Mouse (Mus musculus) adrenal gland, postnatal 10 days (tissue): ENCODE measurements at regions not wholly inside any gene's neighbourhood (a gene's known extent, or its start where the extent isn't known, plus 50 kb on each side); places are given as distances from the start of the nearest gene placed in this dataset.
"Not testable (repeated sequence)": the region's sequence is repeated elsewhere in the genome, so short reads cannot be mapped to it uniquely, and the experiment has no call there.

Experiments used
- DNase-seq: peaks from one replicate; pipeline ENCODE4 v3.0.0; 2021; ENCODE audit warnings: mixed read lengths

DNA sequence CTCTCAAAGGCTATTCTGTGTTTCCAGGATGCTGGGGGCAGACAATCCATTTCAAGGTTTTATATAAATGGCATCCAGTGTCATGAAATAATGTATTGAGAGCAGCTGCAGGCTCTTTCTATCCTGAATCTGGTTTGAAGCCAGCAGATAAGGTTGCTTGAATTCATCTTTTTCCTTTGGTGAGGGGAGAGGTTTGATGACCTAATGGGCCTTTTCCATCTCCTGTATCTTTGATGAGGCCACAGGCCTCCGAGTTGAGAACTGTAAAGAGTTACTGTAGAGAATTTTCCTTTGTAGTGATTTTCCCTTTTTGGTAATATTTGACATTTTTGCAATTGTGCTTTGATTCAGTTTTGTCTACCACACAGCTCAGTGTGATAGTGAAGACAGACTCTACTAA lies 458.8 kb upstream of the 1700008P02Rik start:
- DNase-seq, result no peak

DNA sequence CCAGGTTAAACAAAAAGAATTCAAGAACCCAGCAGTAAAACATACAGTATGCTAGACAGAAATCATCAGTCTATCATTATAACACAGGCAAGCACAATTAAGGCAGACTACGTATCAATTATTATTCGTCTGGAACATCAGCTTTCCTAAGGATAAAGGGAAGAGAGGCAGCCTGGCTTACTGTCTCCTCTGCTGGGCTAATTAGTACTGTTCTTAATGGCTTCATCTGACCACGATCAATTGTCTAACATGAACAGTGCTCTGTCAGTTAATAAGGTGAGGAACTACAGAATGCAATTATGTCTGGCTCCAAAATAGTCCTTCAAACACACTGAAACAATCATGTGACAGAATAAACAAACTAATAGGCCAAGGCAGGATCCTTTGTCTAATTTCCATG lies 456.6 kb upstream of the 1700008P02Rik start:
- DNase-seq, result no peak

DNA sequence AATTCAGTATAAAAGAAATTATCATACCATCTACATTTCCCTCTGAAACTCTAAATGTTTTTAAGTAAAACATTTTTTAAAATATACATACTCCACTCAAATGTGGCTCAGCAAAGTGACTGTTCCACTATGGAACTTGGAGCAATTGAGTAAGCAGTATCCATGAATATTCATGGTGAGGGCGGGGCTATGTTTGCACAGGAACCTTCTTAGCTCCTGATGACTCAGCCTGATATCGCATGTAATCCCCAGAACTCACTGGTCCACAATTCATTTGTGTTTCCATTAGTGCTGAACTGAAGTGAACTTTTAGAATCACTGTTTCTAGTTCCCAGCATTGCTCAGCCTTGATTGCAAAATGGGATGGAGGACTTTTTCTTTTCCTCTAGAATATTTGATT lies 454.2 kb upstream of the 1700008P02Rik start:
- no peak for DNase-seq

GRCm38 (mm10) chr3:7041372-7042057 lies 421.3 kb upstream of the 1700008P02Rik start:
- no peak for DNase-seq

- DNase-seq, result no peak
Measured at GRCm38 (mm10) chr3:7035833-7036232, 415.6 kb upstream of the 1700008P02Rik start.

DNA sequence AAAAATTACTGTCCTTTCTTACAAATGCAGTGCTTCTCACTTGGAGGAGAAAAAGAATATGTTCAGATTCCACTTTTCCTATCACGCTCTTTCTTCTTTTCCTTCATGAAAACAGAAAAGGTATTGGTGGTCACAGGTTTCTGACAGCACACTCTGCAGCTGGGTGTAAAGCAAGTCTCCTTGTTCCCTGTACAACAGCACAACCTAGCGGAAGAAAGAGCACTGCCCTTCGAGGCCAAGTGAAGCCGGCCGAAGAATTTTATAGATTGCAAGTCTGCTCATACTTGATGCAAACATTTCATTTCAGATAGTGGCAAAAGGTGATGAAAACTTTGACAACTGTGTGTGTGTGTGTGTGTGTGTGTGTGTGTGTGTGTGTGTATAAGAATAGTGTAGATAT lies 407.6 kb upstream of the 1700008P02Rik start:
- DNase-seq, result peak; percentile 61

DNA sequence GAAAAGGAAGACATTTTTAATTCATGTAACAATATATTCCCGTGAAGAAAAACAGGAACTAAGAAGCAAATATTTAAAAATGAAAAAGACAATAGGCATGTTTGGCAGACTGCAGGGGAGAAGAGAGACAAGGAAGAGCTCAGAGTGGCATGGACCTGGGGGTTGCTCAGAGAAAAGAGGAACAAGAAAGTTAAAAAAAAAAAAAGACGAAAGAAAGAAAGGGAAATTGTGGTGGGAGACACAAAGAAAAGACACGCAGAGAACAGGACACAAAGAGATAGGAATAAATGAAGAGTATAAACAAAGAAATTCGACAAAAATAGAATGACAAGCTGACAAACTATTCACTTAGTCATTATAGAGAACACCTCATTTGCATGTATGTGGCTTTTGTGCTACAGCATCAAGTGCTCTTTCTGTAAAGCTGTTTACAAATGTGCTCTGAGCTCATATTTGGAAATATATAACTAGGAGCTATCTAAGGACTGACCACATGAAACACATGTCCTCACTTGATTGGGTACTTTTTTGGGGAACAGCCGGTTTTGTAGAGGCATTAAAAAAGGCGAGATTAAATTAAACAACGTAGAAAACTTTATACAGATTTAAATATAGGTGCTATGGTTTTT lies 394.2 kb upstream of the 1700008P02Rik start:
- no peak for DNase-seq

- DNase-seq, result no peak
Measured at GRCm38 (mm10) chr3:7013516-7013915, 393.3 kb upstream of the 1700008P02Rik start.

DNA sequence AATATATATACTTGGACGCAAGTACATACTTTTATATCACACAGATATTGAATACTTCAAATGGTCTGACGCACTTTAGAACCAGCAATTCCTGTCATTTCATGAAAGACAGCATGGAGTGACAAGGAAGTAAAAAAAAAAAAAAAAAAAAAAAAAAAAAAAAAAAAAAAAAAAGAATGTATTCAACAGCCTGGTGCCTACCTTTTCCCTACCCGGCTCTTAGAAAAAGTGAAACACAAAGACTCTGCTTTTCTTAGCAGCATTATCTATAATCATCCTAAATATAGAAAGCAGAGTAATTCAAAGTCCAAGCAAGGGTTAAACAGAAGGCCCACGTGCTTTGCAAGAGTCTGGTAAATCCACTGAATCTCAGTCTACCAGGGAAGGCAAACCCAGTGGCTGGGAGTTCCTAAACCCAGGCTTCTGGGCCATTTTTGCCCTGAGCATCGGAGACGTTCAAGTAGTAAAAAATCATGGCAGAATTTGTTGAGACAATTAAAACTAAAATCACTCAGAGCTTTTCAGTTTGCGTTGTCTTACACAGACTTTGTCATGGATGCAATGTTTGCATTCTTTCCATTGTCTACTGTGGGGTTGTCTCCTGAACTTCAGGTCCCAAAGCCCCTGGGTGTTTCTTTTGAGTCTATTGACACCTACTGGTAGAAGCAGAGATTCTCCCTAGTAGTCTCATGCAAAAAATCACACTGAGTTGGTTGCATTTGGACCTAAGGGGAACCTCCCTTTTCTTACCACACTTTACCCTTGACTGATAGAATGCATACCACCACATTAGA lies 390.2 kb upstream of the 1700008P02Rik start:
- DNase-seq, result no peak

- DNase-seq, result no peak
Measured at GRCm38 (mm10) chr3:7008671-7009217, 388.5 kb upstream of the 1700008P02Rik start.

GRCm38 (mm10) chr3:7007811-7008359 lies 387.6 kb upstream of the 1700008P02Rik start:
- DNase-seq, result no peak

- DNase-seq, result not testable (repeated sequence)
Measured at GRCm38 (mm10) chr3:6991735-6992134, 371.5 kb upstream of the 1700008P02Rik start.

DNA sequence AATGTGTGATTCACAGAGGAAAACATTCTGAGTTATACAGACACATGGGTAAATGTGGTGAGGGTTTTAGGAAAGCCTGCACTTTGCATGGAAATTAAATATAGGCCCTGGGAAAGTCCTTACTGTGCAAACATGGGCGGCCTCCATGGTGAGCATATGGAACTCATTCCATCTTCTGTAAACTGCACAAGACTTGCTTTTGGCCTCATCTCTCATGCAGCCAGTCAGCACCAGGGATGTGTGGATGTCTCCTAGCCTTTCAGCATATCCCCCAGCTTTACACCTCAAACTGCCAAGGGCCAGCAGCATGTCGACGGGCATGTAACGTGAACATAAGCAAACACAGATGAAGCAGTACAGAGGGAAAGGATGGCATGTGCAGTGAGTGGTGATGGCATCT lies 364.7 kb upstream of the 1700008P02Rik start:
- DNase-seq, result no peak

DNA sequence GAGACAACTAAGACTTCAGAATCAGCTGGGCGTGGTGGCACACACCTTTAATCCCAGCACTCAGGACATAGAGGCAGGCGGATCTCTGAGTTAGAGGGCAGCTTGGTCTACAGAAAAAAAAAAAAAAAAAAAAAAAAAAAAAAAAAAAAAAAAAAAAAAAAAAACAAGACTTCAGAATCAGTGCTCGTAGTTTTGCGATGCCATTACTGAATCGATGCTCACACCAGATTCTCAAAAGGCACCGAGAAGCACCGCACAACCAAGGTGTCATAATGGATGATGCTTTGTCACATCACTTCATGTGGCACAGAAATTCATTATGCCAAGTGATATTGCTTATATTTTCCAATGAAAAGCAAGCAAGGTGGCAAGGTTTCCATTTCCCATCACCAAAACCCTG lies 337.4 kb upstream of the 1700008P02Rik start:
- no peak for DNase-seq

DNA sequence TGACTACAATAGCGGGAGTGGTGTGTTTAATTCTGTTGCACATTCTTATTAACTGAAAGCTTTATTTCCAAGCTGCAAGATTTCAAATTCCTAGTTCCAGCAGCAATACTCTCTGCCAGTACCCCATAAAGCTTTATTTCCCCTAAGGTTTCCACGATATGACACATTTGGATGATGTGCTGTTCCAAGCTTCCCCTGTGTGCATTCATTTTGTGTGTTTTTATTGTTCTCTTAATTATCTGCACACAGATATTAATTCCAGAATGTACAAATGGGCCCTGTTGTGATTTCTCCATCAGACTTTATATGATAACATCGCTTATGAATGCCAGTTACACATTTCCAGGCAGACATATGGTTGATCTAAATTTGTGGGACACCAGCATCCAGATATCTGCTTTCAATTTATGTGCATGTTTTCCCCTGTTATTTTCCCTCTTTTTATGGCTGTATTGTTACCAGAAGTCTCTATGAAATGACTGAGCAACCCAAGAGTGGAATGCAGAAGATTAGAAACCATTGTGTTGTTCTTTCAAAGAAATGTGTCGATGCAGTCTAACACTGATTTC lies 312.4 kb upstream of the 1700008P02Rik start:
- no peak for DNase-seq

DNA sequence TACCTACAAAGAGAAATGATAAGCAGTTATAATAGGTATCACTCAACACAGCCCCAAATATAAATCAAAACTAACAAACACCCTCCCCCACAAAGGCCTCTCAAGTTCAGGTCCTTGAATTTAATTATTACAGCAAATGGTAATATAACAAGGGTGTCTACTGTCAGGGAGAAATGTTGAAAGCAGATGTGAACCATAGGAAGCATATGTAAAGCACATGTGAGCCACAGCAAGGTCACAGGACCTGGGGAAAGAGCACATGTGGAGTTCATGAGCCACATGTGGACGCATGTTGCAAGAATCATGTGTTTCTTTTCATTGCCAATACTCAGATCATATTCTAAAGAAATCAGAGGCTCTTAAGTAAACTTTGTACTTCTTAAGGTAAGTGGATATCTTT lies 306.5 kb upstream of the 1700008P02Rik start:
- no peak for DNase-seq

DNA sequence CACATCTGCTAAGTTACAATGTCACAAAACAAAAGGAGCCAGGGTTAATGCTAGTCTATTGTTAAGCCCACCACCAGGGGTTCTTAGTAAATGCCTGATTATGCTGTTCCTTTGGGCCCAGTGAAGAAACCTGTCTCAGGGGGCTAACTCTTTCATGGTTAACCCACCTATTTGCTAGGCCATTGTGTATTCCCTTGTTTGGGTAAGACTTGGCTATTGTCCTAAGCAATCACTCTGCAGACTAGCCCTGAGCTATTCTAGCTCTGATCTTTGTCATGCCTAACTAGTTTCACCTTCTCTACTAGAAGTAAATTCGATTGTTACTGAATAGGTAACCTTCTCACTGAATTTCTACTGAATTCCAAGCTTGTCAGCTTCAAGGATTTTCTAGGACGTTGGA lies 302.4 kb upstream of the 1700008P02Rik start:
- DNase-seq, result not testable (repeated sequence)

GRCm38 (mm10) chr3:6920253-6920652 lies 300.0 kb upstream of the 1700008P02Rik start:
- DNase-seq, result no peak

- DNase-seq, result no peak
Measured at GRCm38 (mm10) chr3:6887936-6888335, 267.7 kb upstream of the 1700008P02Rik start.

GRCm38 (mm10) chr3:6887053-6887700 lies 266.9 kb upstream of the 1700008P02Rik start:
- DNase-seq, result no peak

DNA sequence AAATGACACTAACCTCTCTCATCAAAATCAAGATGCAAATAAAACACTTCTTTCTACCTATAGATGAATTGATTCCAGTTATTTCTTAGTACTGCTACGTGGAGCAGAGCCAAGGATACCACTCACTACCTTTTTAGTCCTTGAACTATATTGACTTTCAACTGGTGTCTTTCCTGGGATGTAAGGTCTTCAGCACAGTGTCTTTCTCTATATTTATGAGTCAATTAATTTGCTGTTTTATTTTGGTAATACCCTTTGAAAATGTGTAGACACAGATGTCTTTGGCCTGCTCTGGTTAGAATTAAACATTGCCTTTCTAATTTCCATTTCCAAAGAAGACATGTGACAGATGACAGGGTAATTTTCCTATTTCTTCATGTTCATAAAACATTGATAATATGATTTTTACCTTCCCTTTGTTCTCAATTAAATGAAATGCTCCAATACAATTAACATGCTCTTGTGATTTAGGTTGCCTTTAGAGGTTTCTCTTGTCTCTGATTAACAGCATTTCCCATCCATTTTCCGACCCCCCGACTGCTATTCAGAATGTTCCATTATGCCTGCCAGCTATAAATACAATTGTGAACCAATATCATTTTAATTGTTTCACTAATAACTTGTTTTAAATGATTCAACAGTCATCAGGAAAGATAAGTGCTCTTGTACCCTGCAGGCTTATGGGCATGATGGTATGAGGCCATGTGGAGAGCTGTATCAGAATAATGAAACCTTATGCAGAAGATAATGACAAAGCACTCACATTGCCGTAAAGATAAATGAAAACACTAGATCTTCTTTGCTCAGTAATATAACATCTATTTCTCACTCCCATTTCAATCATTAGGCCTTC lies 266.2 kb upstream of the 1700008P02Rik start:
- DNase-seq, result no peak
